ENCODE assay signal across 9 mouse cellular contexts in genomic region chr15:10840621-10841034, GRCm38 (mm10).
DNase-seq lines count a peak whose midpoint lies in the region; ATAC-seq and TF ChIP-seq lines count a peak whose summit lies in the region.
"Had no signal": no experiment of that assay in that cellular context is flagged by ENCODE, and none has a peak within 500 bp of the region (broad histone marks: within the 10 kb centered on the region; RNA-seq: fewer than 3 reads in every experiment).

No protein-coding gene starts in this region.

- H3K4me3 ChIP-seq in heart, embryonic 16.5 days (ENCODE audit: low read length) = no peak overlapping the region
- H3K4me3 ChIP-seq in midbrain, embryonic 15.5 days = no peak overlapping the region
- H3K4me3 ChIP-seq: erythroblast, embryonic 14.5 days had no signal

- TF ChIP-seq CTCF in brain, embryonic 14.5 days (IDR thresholded peaks at IDR 0.05; ENCODE audit: borderline replicate concordance, extremely low read depth, insufficient read depth, insufficient read length) = no peak

- WGBS in heart, embryonic 16.5 days = 54% methylated on average over 4 of the region's 4 CpGs
- 87% methylated on average over 4 of the region's 4 CpGs for WGBS in midbrain, embryonic 15.5 days

- intact Hi-C loops in gastrocnemius, postnatal 36 days (cut with DNase I) = no loop called here

- H3K27ac ChIP-seq in heart, embryonic 16.5 days (ENCODE audit: low read length) = no peak overlapping the region
- H3K27ac ChIP-seq in midbrain, embryonic 15.5 days = no peak overlapping the region

- no peak overlapping the region for H3K4me2 ChIP-seq in heart, embryonic 16.5 days (ENCODE audit: low read depth, low read length)
- H3K4me2 ChIP-seq in midbrain, embryonic 15.5 days = no peak overlapping the region

- H3K36me3 ChIP-seq in heart, embryonic 16.5 days (ENCODE audit: control insufficient read depth, insufficient read depth) = no peaks in the 10 kb centered on the region
- no peaks in the 10 kb centered on the region for H3K36me3 ChIP-seq in midbrain, embryonic 15.5 days (replicated peaks)

- no peaks in the 10 kb centered on the region for H3K9me3 ChIP-seq in heart, embryonic 16.5 days (replicated peaks; ENCODE audit: control insufficient read depth, low read length)
- no peaks in the 10 kb centered on the region for H3K9me3 ChIP-seq in midbrain, embryonic 15.5 days

- no peak overlapping the region for H3K9ac ChIP-seq in heart, embryonic 16.5 days (ENCODE audit: low read length)
- H3K9ac ChIP-seq in midbrain, embryonic 15.5 days = no peak overlapping the region

- H3K27me3 ChIP-seq in heart, embryonic 16.5 days (ENCODE audit: control insufficient read depth, insufficient read depth, low read length) = no peaks in the 10 kb centered on the region
- H3K27me3 ChIP-seq in midbrain, embryonic 15.5 days (replicated peaks) = no peaks in the 10 kb centered on the region

- ATAC-seq in heart, embryonic 16.5 days (replicated peaks; ENCODE audit: extremely low read depth, insufficient read depth, low FRiP score) = peak; percentile 55
- ATAC-seq in midbrain, embryonic 15.5 days (replicated peaks) = no peak

- peak; percentile 8 for DNase-seq in gastrocnemius, adult 18-20 months (ENCODE audit: low spot score)
- no peak for DNase-seq in gastrocnemius, postnatal 36 days
- DNase-seq in brain, embryonic 14.5 days (ENCODE audit: low read depth) = peak; percentile 72
- peak; percentile 83 to 89 for DNase-seq in left cerebral cortex, adult 9 months (ENCODE audit: low spot score in 2 of 2)
- no peak for DNase-seq in urinary bladder, postnatal 4 days (ENCODE audit: low spot score in 2 of 2)
- DNase-seq in neural tube, embryonic 10.5 days (ENCODE audit: extremely low spot score, low spot score) = no peak

- H3K4me1 ChIP-seq in heart, embryonic 16.5 days (ENCODE audit: control insufficient read depth, insufficient read depth, low read length) = no peaks in the 10 kb centered on the region; the same call in 1 of the 2 replicates
- H3K4me1 ChIP-seq in midbrain, embryonic 15.5 days = no peaks in the 10 kb centered on the region

- no peak for TF ChIP-seq POLR2A in brain, embryonic 14.5 days (IDR thresholded peaks at IDR 0.05; ENCODE audit: borderline replicate concordance, extremely low read depth, insufficient read depth, insufficient read length, poor library complexity, severe bottlenecking)

Comparison
In these comparisons a context has a peak if more than half of its experiments do, and no peak if none do; other contexts are left out.
1. DNase-seq: peak in gastrocnemius, adult 18-20 months (single experiment), brain, embryonic 14.5 days (single experiment) and left cerebral cortex, adult 9 months (2 of 2); none in gastrocnemius, postnatal 36 days (0 of 2), urinary bladder, postnatal 4 days (0 of 2) and neural tube, embryonic 10.5 days (single experiment).